Mouse (Mus musculus) intestine, postnatal 0 days (tissue): ENCODE data around the gene Kat7. TPM values are rescaled to one million over a fixed set of nuclear protein-coding genes. Genes with fewer than 3 reads are reported as not detected.

Source experiments
- ATAC-seq: fragments of 200-750 bp; cut with Nextera tagmentation; 2 replicates; pipeline ENCODE4 v1.8.0; 2017; ENCODE audit warnings: mild to moderate bottlenecking, moderate TSS enrichment, moderate library complexity
- H3K27ac ChIP-seq: fragments of 300-500 bp; sonication (generic); 2 replicates; pipeline ENCODE4 v1.5.1; 2014; ENCODE audit warnings: mild to moderate bottlenecking, low read depth, low read length, moderate library complexity
- H3K27me3 ChIP-seq: fragments of 300-500 bp; sonication (generic); replicated peaks from 2 replicates; pipeline ENCODE4 v1.6.1; 2014; ENCODE audit warnings: low read length, mixed read lengths; ENCODE audit not compliant: control insufficient read depth, insufficient read depth
- H3K36me3 ChIP-seq: fragments of 300-500 bp; sonication (generic); 2 replicates; pipeline ENCODE4 v1.6.1; 2014; ENCODE audit warnings: mild to moderate bottlenecking, moderate library complexity; ENCODE audit not compliant: control insufficient read depth, insufficient read depth
- H3K4me1 ChIP-seq: fragments of 300-500 bp; sonication (generic); replicated peaks from 2 replicates; pipeline ENCODE4 v1.6.1; 2014; ENCODE audit warnings: antibody characterized with exemption, low read length, mixed read lengths; ENCODE audit not compliant: control insufficient read depth, insufficient read depth
- H3K4me2 ChIP-seq: fragments of 300-500 bp; sonication (generic); replicated peaks from 2 replicates; pipeline ENCODE4 v1.6.1; 2014; ENCODE audit warnings: low read depth, mild to moderate bottlenecking, moderate library complexity
- H3K4me3 ChIP-seq: fragments of 300-500 bp; sonication (generic); 2 replicates; pipeline ENCODE4 v1.5.1; 2014; ENCODE audit warnings: low read depth, low read length
- H3K9ac ChIP-seq: fragments of 300-500 bp; sonication (generic); 2 replicates; pipeline ENCODE4 v1.6.1; 2014; ENCODE audit warnings: mild to moderate bottlenecking, low read depth, low read length
- H3K9me3 ChIP-seq: fragments of 300-500 bp; sonication (generic); 2 replicates; pipeline ENCODE4 v1.6.1; 2016; ENCODE audit warnings: mixed run types; ENCODE audit not compliant: control insufficient read depth
- CTCF ChIP-seq: sonication (generic); IDR thresholded peaks from 2 replicates; pipeline ENCODE4 v1.5.1; 2016; ENCODE audit warnings: low read depth, mild to moderate bottlenecking, control low read depth, antibody characterized with exemption, moderate library complexity
- WGBS: fragments of 180-500 bp; shearing (Covaris S2); extraction: QIAGEN DNeasy Blood & Tissue Kit; methylation state at CpG from one replicate; pipeline ENCODE4 v1.1.7; 2014; 5-methylcytosine and 5-hydroxymethylcytosine counted together
- polyA plus RNA-seq: library from polyadenylated mRNA; unstranded; fragments of >200 nt; fragmentation: Nextera tagmentation; extraction: Ambion mirVana; gene quantifications from 2 replicates; pipeline ENCODE4 v1.2.1, GENCODE M21; 2015

The Kat7 gene
- polyA plus RNA-seq, 1 experiment from 2014 or later = 29.7 TPM

DNA sequence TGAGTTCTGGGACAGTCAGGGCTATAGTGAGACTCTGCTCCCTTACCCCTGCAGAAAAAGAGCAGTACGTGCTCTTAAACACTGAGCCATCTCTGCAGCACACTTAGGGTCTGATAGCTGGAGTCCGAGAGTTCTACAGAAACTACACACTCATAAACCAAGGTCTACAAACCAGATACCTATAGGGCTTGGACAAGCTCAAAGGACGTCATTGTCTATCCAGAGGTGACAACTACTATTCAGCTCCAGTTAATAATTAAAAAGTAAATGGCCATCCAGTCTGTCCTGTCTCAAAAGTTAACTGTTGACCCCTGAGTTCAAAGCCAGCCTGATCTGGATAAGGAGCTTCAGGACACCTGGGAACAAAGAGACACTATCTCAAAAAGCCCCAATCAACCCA is 8.3 kb downstream of the Kat7 start:
- WGBS = 40% methylated on average over 3 of the region's 3 CpGs
- no peak overlapping the region; the same call in 1 of the 2 replicates for H3K4me2 ChIP-seq
- peaks cover 5% of the 10 kb centered on the region; the same call in 1 of the 2 replicates for H3K4me1 ChIP-seq
- H3K9ac ChIP-seq = no peak overlapping the region
- ATAC-seq = peak; percentile 87
- no peaks in the 10 kb centered on the region for H3K9me3 ChIP-seq
- no peaks in the 10 kb centered on the region for H3K27me3 ChIP-seq
- peaks cover 57% of the 10 kb centered on the region for H3K36me3 ChIP-seq
- no peak overlapping the region for H3K4me3 ChIP-seq
- H3K27ac ChIP-seq = peak overlapping the region; percentile 57; the same call in 1 of the 2 replicates
- no peak for TF ChIP-seq CTCF

DNA sequence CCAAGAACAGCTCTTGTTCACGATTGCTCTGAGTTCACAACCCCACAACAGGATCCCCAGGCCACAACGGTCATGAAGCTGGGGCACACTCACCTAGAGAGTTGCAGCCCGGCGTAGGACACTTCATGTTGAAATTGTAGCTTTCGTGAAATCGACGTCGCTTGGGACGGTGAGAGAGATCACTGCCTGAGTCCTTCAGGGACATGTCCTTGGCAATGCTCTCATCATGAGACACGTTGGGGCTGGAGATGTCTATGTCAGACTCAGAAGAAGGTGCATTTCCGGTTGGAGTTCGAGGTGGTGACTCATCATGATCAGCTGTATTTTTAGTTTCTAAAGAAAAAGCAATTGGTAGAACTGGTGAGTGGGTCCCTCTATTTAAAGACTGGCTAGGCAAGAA is 10.2 kb downstream of the Kat7 start:
- ATAC-seq = no peak
- peaks cover 61% of the 10 kb centered on the region for H3K36me3 ChIP-seq

DNA sequence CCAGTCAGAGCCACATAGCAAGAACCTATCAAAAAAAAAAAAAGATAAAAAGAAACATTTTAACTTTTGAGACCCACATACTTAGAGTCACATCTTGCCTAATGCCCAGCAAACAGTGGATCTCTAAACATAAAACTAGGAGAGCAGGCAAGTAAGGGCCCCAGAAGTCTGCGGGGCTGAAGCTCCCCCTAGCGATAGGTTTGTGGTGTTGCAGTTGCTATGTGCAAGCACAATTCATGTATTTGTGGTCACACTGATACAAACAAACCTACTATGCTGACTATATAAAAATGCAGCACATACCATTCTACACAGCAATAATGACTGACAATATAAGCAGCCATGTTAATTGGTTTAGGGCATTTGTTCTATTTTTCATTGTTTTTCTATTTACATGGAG is 11.9 kb downstream of the Kat7 start:
- H3K9ac ChIP-seq = no peak overlapping the region

More for the DNA sequence above, 10.2 kb downstream of the Kat7 start:
- Histone ChIP-seq H3K4me2 (no peak overlapping the region), H3K27ac (peak overlapping the region; percentile 30; the same call in 1 of the 2 replicates), H3K9ac (no peak overlapping the region), H3K4me3 (no peak overlapping the region), H3K4me1 (no peaks in the 10 kb centered on the region), H3K9me3 (no peaks in the 10 kb centered on the region), H3K27me3 (no peaks in the 10 kb centered on the region)
- no peak for TF ChIP-seq CTCF
- 86% methylated on average over 12 of the region's 12 CpGs for WGBS

GRCm38 (mm10) chr11:95295736-95296135 is 14.3 kb downstream of the Kat7 start:
- Histone ChIP-seq H3K36me3 (peaks cover 77% of the 10 kb centered on the region), H3K4me2 (no peak overlapping the region), H3K4me1 (no peaks in the 10 kb centered on the region), H3K27ac (no peak overlapping the region), H3K9me3 (no peaks in the 10 kb centered on the region), H3K27me3 (no peaks in the 10 kb centered on the region), H3K9ac (no peak overlapping the region), H3K4me3 (no peak overlapping the region)
- ATAC-seq = no peak
- WGBS = 93% methylated on average over 13 of the region's 13 CpGs
- 0 out of 2 replicates have a peak, but pooled peaks have one; percentile 3 for TF ChIP-seq CTCF

More for the DNA sequence above, 11.9 kb downstream of the Kat7 start:
- 19% methylated on average over 2 of the region's 2 CpGs for WGBS
- Histone ChIP-seq H3K4me3 (no peak overlapping the region), H3K9me3 (no peaks in the 10 kb centered on the region), H3K27me3 (no peaks in the 10 kb centered on the region), H3K4me2 (no peak overlapping the region), H3K4me1 (no peaks in the 10 kb centered on the region), H3K27ac (no peak overlapping the region), H3K36me3 (peaks cover 77% of the 10 kb centered on the region)
- no peak for ATAC-seq
- TF ChIP-seq CTCF = peak; percentile 90

DNA sequence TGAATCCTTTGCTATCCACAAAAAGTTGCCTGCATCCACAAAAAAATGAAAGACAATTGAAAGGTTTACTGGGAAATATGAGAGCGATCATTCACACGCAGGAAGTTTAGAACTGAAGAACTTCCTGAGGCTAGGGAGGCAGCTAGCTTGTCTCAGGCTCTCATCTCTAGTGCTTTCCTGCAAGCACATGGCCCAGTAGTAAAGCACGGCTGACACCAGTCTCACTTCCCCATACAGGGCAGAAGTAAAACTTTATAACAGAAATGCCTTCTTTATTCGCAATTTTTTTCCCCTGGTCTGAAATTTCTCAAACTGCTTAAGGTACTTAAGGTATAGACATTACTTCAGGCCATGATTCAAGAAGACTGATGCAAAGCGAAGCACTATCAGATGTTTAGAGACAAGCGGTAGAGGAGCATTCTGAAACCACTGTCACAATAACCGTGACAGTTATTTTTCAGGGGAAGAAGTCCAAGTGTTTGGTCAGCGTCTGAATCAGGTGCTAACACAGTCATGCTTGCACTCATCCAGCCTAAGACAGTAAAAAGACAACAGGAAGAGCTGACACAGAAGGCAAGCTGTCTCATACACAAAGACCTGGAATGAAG is 16.9 kb downstream of the Kat7 start:
- TF ChIP-seq CTCF = no peak
- Histone ChIP-seq H3K4me1 (no peaks in the 10 kb centered on the region), H3K9me3 (no peaks in the 10 kb centered on the region), H3K4me3 (no peak overlapping the region), H3K9ac (no peak overlapping the region), H3K27me3 (no peaks in the 10 kb centered on the region), H3K27ac (no peak overlapping the region), H3K4me2 (no peak overlapping the region), H3K36me3 (peaks cover 81% of the 10 kb centered on the region)
- ATAC-seq = no peak
- 81% methylated on average over 8 of the region's 8 CpGs for WGBS

- Histone ChIP-seq H3K9ac (no peak overlapping the region), H3K36me3 (peaks cover 84% of the 10 kb centered on the region), H3K4me2 (no peak overlapping the region), H3K4me3 (no peak overlapping the region), H3K9me3 (no peaks in the 10 kb centered on the region), H3K27me3 (no peaks in the 10 kb centered on the region), H3K27ac (no peak overlapping the region), H3K4me1 (no peaks in the 10 kb centered on the region)
- WGBS = 82% methylated on average over 4 of the region's 4 CpGs
- ATAC-seq = no peak
- no peak for TF ChIP-seq CTCF
Observed at GRCm38 (mm10) chr11:95291998-95292397, 18.0 kb downstream of the Kat7 start.
